Mouse (Mus musculus): ENCODE measurements around the gene Tmem131l. TPM values are rescaled to one million over a fixed set of nuclear protein-coding genes. Genes with fewer than 3 reads are reported as not detected.

Tmem131l gene
- total RNA-seq, 4 experiments from 2014 or later: 17.5 to 23.7 (median 18.6) TPM

DNA sequence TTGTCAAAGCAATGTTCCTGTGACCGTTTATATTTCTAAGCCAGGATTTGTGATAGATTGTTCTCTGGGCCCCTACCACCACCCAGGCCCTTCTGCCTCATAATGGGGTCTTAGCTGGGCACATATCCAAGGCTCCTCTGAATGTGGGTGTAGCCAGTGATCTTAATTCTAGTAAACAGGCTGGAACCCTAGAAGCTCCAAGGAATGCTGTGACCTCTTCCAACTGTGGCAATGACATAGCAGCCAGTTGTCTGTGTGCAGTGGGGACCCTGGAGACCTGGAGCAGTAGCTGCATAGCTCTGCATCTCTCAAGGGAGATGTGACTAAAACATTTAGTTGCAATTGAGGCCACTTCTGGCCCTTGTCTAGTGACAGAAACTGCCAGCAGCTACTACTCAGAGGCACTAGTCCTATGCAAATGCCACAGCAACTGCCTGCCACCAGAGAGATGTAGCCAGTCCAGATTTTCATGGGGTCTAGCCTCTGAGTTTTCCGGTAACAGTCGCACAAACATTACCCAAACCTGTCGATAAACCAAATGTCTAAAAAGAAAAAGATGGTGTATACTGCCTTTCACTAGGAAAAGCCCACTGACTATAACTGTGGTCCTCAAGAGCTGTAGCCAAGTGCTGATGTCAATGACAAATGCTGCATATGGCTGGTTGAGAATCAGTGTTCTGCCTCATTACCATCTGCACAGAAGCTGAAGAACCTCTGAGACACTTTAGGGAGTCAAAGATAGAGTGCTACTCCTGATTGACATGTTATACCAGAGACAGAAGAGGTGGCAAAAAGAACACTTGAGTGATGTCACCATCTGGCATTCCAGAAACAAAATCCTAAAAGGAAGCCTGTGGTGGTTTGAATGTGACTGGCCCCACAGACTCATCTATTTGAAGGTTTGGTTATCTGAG, 61.2 kb downstream of the Tmem131l start:
- DNase-seq (ENCODE audit: low spot score in 2 of 2): no peak

DNA sequence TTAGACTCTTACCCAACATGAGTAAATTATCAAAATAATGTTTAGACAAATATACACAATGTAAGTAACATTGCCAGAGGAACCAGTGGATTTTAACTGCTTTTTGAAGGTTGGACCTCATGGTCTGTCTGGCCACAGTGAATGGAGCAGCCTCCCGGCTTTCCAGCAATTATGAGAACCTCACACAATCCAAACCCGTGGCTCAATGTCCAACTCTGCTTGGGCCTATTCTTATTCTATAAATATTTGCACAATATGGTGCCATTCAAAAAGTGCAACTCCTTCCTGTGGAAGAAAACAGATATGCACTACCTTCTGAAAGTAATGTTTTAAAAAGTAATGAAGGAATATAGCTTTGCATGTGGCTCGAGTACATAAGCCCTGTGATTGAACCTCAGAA, 62.2 kb downstream of the Tmem131l start:
- DNase-seq (ENCODE audit: low spot score in 2 of 2): no peak

DNA sequence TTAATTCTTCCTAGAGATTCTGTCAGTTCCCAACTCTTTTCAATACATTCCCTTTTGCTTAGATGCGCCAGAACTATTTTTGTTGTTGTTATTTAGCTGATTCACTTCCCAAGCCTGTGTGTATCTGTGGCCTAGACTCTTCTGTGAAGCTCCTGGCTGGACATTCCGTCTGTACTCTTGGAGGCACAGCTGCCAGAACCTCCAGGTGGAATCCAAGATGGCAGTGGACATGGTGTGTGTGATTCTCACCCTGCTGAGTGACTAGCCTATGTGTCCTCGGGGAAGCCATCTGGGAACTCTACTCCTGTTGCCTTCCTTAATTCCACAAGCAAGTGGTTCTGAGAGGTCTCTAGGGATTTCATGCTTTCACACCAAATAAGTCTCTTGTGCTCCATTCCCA, 63.8 kb downstream of the Tmem131l start:
- no peak for DNase-seq (ENCODE audit: low spot score in 2 of 2)

DNA sequence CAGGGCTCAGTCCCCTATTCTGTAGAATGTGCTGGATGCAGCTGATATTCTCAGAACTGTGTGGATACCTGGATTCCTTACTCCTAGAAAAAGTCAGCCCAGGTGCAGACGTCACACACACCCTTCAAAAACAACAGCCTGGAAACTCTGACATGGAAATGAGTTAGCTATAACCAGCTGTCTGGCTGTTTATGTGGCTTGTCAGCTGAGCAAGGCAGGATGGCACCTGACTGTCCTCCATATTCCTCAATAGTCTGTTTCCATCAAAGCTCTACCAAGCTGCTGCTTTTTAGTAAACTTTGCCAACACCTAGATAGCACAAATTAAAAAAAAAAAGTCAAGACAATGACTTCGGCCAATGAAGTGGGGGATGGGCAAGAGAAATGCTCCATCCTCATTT, 66.6 kb downstream of the Tmem131l start:
- DNase-seq (ENCODE audit: low spot score in 2 of 2): no peak

DNA sequence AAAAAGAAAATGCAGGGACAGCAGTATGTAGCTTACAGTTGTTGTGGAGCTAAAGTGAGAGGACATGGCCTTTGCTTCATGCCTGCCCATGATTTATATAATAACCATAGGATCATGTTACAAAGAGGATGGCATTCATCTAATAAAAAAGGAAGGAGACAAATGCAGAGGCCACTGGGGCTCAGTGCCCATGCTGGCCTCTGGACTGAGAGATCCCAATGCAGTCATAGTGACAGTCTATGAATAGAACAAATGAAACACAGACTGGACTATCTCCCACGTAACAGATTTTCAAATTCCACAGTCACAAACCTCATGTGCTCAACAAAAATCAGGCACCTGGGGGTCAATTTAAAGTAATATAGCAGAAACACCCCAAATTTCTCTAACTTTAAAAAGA, 69.3 kb downstream of the Tmem131l start:
- DNase-seq (ENCODE audit: low spot score in 2 of 2): no peak

DNA sequence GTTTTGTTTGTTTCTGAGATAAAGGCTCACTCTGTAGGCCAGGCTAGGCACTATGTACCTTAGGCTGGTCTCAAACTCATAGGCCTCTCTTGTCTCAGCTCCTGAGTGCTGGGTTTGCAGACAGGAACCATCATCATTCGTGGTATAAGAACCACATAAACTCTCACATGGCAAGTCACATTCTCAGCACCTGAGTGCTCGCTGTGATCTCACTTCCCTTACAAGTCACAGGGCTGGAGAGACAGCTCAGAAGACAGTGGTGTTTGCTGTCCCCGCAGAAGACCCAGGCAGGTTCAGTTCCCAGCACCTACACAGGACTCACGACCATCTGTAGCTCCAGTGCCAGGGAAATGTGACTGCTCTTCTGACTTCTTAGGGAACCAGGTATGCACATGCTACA, 70.9 kb downstream of the Tmem131l start:
- DNase-seq (ENCODE audit: low spot score in 2 of 2): no peak

DNA sequence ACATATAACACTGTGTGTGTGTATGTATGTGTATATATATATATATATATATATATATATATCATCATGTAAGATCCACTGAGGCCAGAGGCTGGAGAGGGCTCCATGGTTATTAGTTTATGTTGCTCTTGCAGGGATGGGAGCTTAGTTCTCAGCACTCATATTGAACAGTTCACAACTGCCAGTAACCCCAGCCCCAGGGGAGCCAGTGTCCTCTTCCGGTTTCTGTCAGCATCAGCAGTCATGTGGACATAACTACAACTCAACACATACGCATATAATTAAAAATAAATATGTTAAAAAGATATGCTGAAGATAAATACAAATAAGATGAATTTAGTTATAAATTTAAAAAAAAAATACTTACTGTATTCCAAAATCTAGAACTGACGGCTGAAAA, 72.2 kb downstream of the Tmem131l start:
- DNase-seq (ENCODE audit: low spot score in 2 of 2): no peak

DNA sequence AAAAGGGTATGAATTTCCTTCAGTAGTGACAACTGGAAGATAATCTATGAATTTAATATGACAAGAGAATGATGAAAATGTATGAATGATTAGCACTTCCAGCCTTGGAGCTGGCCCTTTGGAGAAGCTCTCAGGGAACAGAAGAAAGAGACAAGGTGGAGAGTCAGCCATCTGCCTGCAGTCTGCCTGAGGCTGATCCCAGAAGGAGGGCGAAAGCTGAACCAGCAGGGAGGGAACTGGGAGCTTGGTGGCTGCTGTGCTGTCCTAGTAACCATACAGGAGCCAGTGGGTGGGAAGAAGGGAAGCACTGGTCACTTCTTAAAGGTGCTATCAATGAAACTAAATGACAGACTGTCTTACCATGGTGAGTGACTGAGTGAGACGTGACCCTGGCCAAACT, 74.6 kb downstream of the Tmem131l start:
- no peak for DNase-seq (ENCODE audit: low spot score in 2 of 2)

DNA sequence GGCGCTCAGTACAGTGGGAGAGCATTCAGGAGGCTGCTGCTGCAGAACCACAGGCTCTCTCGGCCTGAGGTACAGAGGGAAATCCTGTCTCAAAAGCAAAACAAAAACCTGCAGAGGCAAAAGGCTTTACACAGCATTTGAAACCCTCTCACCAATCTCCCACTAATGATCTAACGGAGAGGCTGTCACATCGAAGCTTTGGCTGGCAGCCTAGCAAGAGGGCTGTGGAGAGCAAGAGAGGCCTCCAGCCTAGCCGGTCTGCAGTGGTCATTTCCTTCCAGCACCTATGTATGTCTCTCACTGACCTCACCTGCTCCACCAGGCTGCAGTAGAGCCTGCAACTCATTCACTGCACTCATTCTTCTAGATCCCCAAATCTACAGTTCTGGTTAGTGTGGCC, 76.3 kb downstream of the Tmem131l start:
- DNase-seq (ENCODE audit: low spot score in 2 of 2): no peak

DNA sequence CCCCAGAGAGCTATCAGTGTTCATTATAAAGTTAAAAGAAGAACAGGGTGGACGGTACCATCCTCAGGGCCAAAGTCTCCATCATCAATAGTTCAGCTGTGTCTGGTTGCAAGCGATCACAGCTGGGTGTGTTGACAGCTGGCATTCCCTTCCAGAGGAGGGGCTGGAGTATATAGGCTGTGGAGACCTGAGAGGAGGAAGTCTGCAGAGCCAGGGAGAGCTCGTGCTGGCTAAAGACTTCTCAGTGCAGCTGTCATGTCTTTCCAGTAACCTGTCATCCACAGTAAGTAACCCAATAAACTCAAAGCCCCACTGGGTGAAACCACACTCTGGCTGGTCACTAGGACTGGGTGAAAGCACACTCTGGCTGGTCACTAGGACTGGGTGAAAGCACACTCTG, 77.4 kb downstream of the Tmem131l start:
- DNase-seq (ENCODE audit: low spot score in 2 of 2): no peak

DNA sequence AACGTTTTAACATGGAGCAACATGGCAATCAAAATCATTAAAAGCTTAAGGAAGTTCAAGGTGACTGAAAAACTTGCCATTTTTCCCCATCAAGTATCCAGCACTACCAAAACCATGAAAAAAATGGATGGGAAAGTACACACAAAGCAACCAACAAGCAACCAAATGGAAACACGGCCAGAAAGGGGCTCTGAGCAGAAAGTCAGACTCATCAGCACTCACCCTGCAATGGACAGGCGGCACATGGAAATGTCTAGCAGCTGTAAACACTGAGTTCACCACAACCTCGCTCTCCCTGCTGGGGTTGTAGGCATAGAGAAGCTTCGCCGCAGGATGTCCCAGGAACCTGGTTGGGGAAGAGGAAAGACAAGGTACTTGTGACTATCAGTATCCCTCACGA, 77.9 kb downstream of the Tmem131l start:
- no peak for DNase-seq (ENCODE audit: low spot score in 2 of 2)

DNA sequence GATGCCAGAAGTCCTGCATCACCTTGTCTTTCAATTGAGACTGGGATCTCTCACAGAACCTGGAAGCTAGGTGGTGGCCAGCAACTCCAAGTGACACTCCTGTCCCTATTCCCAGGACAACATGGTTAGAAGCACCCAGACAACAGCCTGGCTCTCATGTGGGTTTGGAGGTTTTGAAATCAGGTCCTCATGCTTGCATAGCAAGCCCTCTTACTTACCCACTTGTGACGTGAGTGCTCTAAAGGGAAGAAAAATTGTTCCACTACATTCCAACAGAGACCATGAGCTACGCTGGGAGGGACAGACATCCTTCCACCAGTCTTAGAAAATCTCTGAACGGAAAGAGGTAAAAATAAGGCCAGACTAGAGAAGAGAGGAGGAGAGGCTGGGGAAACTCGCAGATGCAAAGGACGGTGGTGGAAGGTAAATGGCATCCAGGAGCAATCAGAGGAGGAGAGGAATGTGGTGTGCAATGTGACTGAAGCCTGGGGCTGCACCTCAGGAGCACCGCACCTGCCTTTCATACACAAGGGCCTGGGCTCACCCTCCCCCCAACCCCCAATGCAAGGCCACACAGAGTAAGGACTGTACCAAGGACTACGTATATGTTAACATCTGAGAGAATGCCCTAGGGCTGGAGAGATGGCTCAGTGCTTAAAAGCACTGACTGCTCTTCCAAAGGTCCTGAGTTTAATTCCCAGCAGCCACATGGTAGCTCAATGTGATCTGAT, 80.9 kb downstream of the Tmem131l start:
- no peak for DNase-seq (ENCODE audit: low spot score in 2 of 2)

DNA sequence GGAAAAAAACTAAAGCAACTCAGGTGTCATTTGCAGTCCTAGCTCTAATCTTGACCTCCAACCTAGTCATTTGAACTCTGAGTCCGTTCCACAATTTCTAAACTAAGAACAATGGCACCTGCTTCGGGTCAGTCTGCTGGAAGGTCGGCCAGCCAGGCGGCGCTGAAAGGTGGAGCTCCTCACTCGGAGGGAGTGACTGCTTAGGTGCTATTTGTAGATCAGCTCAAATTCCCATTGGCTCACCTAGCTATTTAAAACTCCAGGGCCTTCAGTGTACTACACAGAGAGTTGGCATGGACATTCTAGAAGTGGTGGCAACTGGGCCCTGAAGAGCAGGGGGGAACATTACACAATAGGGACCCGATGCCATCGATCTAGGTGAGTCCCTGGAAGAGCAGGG, 86.1 kb downstream of the Tmem131l start:
- DNase-seq (ENCODE audit: low spot score in 2 of 2): no peak

DNA sequence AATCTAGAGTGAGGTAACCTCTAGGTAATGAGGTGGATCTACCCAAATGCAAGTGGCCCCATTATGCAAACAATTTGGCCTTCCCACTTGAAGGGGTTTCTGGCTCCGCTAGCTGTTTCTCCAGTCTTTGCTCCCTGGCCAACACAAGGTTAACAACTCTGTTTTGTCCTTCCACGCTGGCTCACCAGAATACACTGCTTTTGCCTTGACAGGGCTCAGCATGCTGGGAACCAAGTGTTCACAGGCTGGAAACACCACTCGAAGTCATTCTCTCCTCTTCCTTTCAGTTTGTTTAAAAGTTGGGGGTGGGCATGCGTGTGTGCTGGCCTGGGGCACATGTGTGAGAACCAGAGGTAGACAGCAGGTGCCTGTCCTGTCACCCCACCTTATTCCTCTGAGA, 91.2 kb downstream of the Tmem131l start:
- no peak for DNase-seq (ENCODE audit: low spot score in 2 of 2)

DNA sequence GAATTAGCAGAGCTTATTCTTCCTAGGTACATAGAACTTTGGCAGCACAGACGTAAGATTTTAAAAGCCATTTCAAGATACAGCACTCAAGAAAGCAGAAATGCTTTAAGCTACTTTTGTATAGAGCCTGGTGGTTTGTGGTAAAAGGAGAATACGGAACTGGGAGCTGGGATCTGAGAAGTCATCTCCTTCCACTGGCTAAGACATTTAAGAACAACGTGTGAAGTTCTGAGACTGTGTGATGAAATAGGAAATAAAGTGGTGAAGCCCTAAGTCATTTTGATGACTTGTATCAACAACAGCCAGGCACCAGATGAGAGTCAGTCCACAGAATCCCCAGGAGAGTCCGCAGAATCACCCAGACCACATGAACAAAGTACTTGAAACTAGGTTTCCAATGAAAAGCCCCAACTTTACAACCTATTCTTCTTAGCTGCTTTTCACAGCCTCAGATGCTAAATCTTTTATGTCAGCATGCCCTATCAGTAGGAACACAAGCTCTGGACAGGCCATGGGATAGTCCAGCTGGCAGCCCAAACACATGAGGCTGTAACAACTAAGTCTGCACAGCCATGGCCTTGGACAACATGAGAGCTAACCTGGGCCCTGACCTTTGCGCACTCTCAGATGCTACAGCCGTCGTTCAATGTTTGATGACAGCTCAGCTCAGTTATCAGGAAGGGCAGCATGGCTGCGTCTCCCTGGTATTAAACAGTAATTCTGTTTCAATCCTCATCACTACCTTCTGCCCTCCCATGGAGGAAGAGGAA, 92.3 kb downstream of the Tmem131l start:
- DNase-seq (ENCODE audit: low spot score in 2 of 2): no peak

DNA sequence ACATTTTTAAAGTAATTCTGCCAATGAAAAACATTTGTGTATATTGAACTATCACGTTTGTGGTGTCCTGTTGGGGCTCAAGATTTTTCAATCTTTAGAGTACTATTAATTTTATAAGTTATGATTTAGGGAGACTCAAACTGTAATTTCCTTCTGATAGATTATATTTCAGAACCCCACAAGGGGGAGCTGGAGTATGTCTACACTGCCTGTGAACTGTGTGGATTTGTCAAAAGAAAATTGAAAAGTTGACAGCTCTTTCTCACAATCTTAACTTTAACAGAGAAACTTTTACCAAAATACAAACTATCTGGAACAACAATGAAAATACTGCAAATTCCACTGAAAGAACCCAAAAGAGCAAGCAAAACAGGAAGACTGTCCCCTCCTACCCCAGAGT, 93.1 kb downstream of the Tmem131l start:
- DNase-seq (ENCODE audit: low spot score in 2 of 2): no peak

DNA sequence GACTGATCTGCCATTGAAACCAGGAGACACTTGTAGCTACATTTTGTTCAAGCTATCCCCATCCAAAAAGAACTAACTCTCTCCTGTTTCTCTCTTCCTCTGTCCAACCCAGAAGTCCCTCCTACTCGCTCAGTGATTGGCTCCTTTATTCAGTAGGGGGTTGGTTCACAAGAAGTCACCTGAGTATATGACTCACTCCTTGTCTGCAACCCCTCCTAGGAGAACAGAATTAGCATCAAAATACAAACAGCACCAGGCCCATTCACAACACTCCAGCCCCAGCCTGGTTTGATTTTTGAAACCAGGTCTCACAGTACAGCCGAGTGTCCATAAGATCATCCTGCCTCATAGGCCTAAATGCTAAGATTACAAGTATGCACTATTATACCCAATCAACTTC, 96.3 kb downstream of the Tmem131l start:
- no peak for DNase-seq (ENCODE audit: low spot score in 2 of 2)

DNA sequence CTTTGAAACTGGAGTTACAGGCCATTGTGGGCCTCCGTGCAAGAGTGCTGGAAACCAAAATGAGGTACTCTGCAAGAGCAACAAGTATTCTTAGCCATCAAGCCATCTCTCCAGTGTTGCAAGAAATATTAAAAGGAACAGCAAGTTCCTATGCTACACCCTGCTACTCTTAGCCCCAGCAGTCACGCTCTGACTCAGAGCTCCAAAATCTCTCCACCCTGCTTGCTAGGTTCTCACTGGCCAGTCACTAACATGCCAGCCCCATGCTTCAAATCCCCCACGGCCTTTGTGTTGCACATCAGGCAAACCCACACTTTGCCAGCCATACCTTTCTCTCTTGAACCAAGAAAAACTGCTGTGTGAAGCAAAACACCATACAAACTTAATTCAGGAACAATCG, 96.8 kb downstream of the Tmem131l start:
- no peak for DNase-seq (ENCODE audit: low spot score in 2 of 2)

DNA sequence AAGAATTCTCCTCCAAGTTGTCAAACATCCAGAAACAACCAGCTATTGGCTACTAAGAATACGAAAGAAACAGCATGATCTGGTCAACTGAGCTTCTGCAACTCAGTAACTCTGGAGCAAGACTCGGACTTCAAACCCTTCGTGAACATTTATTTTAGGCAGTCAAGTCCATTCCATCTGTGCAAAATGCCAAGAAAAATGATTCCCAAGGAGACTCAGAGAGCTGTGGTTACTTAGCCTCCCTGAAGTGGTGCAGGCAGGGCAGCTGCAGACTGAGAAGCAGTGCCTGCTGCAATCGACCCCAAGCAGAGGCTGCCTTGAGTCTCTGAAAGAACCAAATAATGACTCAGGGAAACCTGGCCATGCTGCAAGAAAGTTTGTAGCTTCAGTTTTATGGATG, 98.1 kb downstream of the Tmem131l start:
- DNase-seq (ENCODE audit: low spot score in 2 of 2): no peak

DNA sequence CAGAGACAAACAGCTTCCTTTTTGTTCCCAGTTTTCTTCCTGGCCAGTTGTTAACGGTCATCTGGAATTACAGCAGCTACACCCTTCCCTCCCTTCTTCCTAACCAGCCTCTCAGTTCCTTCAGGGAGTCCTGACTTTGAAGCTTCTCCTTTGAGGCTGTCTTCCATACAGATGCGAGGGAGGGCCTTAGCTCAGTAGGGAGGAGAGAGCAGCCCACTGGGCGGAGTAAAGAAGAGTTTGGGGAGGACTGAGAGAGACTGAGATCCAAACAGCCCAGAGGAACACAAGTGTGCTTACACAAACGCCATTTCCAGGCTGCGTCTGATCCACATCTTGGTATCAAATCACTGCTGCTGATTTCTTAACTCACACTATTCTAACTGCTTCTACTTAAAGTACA, 101.1 kb downstream of the Tmem131l start:
- no peak for DNase-seq (ENCODE audit: low spot score in 2 of 2)

DNA sequence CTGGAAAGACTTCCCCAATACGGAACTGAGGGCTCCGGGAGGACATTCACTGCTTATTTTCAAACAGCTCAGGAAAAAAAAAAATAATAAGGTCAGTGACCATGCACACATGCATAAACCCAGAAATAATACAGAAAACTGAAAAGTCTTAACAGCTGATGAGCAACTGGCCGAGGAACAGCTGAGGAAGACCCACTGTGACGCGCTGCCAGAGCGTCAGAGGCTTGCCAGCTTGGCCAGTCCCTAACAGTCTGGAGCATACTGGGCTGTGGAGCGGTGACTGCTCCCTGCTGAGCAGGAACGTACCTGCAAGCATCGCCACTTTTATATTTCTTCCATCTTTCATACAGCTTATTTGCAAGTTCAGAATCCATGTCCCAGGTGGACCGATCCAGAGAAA, 105.5 kb downstream of the Tmem131l start:
- no peak for DNase-seq (ENCODE audit: low spot score in 2 of 2)

All from left cerebral cortex, adult 8-10 months (tissue).